Mouse (Mus musculus) stomach, embryonic 16.5 days (tissue): ENCODE results near the gene Cnga4. TPM values are rescaled to one million over a fixed set of nuclear protein-coding genes. Genes with fewer than 3 reads are reported as not detected.

Experiments used
- ATAC-seq: fragments of 200-750 bp; cut with Nextera tagmentation; 2 replicates; pipeline ENCODE4 v1.8.0; 2017; ENCODE audit warnings: moderate number of reproducible peaks, moderate TSS enrichment; ENCODE audit not compliant: insufficient read depth, low FRiP score
- H3K27ac ChIP-seq: fragments of 300-500 bp; sonication (generic); 2 replicates; pipeline ENCODE4 v1.5.1; 2014; ENCODE audit warnings: low read length
- H3K27me3 ChIP-seq: fragments of 300-500 bp; sonication (generic); 2 replicates; pipeline ENCODE4 v1.6.1; 2014; ENCODE audit warnings: low read length, control low read depth, mixed read lengths; ENCODE audit not compliant: control insufficient read depth, insufficient read depth
- H3K36me3 ChIP-seq: fragments of 300-500 bp; sonication (generic); 2 replicates; pipeline ENCODE4 v1.6.1; 2014; ENCODE audit warnings: low read length; ENCODE audit not compliant: control insufficient read depth, insufficient read depth
- H3K4me1 ChIP-seq: fragments of 300-500 bp; sonication (generic); 2 replicates; pipeline ENCODE4 v1.6.1; 2014; ENCODE audit warnings: low read length, control low read depth, mixed read lengths; ENCODE audit not compliant: control insufficient read depth, insufficient read depth
- H3K4me2 ChIP-seq: fragments of 300-500 bp; sonication (generic); 2 replicates; pipeline ENCODE4 v1.6.1; 2014; ENCODE audit warnings: low read depth, low read length, mixed read lengths
- H3K4me3 ChIP-seq: fragments of 300-500 bp; sonication (generic); replicated peaks from 2 replicates; pipeline ENCODE4 v1.5.1; 2014; ENCODE audit warnings: mild to moderate bottlenecking, low read length
- H3K9ac ChIP-seq: fragments of 300-500 bp; sonication (generic); 2 replicates; pipeline ENCODE4 v1.6.1; 2014; ENCODE audit warnings: low read length
- H3K9me3 ChIP-seq: fragments of 300-500 bp; sonication (generic); replicated peaks from 2 replicates; pipeline ENCODE4 v1.6.1; 2016; ENCODE audit warnings: low read length, control low read depth; ENCODE audit not compliant: control insufficient read depth
- WGBS: fragments of 180-500 bp; shearing (Covaris S2); extraction: QIAGEN DNeasy Blood & Tissue Kit; methylation state at CpG from one replicate; pipeline ENCODE4 v1.1.7; 2014; 5-methylcytosine and 5-hydroxymethylcytosine counted together
- polyA plus RNA-seq: library from polyadenylated mRNA; unstranded; fragments of >200 nt; fragmentation: Nextera tagmentation; extraction: Ambion mirVana; gene quantifications from 2 replicates; pipeline ENCODE4 v1.2.1, GENCODE M21; 2015

Cnga4 gene
- polyA plus RNA-seq, 1 experiment from 2014 or later, result not detected

GRCm38 (mm10) chr7:105374866-105375265, 29.5 kb upstream of the Cnga4 start, which contains the start of gene Gm5901:
Gm5901 (plus strand) TSS chr7:105375038.
- H3K27me3 ChIP-seq, result no peaks in the 10 kb centered on the region
- H3K4me3 ChIP-seq, result no peak within 1 kb of the TSS
- H3K9ac ChIP-seq, result no peak within 1 kb of the TSS
- H3K36me3 ChIP-seq, result peaks cover 10% of the 10 kb centered on the region; the same call in 1 of the 2 replicates
- 90% methylated on average over 1 of the region's 1 CpGs for WGBS
- no peak within 1 kb of the TSS for H3K4me2 ChIP-seq
- H3K4me1 ChIP-seq, result no peaks in the 10 kb centered on the region
- no peak within 1 kb of the TSS for H3K27ac ChIP-seq
- no peaks in the 10 kb centered on the region for H3K9me3 ChIP-seq
- no peak for ATAC-seq

GRCm38 (mm10) chr7:105380329-105380728, 24.0 kb upstream of the Cnga4 start:
- no peak overlapping the region for H3K4me2 ChIP-seq
- ATAC-seq, result no peak
- H3K27ac ChIP-seq, result no peak overlapping the region
- no peak overlapping the region for H3K9ac ChIP-seq
- no peaks in the 10 kb centered on the region for H3K4me1 ChIP-seq
- no peaks in the 10 kb centered on the region for H3K9me3 ChIP-seq
- peaks cover 40% of the 10 kb centered on the region for H3K36me3 ChIP-seq
- 91% methylated on average over 3 of the region's 3 CpGs for WGBS
- H3K27me3 ChIP-seq, result no peaks in the 10 kb centered on the region
- H3K4me3 ChIP-seq, result no peak overlapping the region

GRCm38 (mm10) chr7:105387696-105388095, 16.7 kb upstream of the Cnga4 start:
- 90% methylated on average over 2 of the region's 2 CpGs for WGBS
- Histone ChIP-seq H3K27me3 (no peaks in the 10 kb centered on the region), H3K36me3 (peaks cover 43% of the 10 kb centered on the region), H3K9me3 (no peaks in the 10 kb centered on the region), H3K4me3 (no peak overlapping the region), H3K4me2 (no peak overlapping the region), H3K9ac (no peak overlapping the region), H3K27ac (no peak overlapping the region), H3K4me1 (no peaks in the 10 kb centered on the region)
- no peak for ATAC-seq

- H3K27me3 ChIP-seq, result no peaks in the 10 kb centered on the region
- no peak overlapping the region for H3K4me2 ChIP-seq
- H3K9me3 ChIP-seq, result no peaks in the 10 kb centered on the region
- H3K27ac ChIP-seq, result no peak overlapping the region
- WGBS, result 92% methylated on average over 2 of the region's 2 CpGs
- H3K4me3 ChIP-seq, result no peak overlapping the region
- no peak for ATAC-seq
- H3K4me1 ChIP-seq, result no peaks in the 10 kb centered on the region
- peaks cover 23% of the 10 kb centered on the region for H3K36me3 ChIP-seq
- H3K9ac ChIP-seq, result no peak overlapping the region
Observed at GRCm38 (mm10) chr7:105390236-105390635, 14.1 kb upstream of the Cnga4 start.

GRCm38 (mm10) chr7:105394606-105395005, 9.8 kb upstream of the Cnga4 start:
- Histone ChIP-seq H3K9me3 (no peaks in the 10 kb centered on the region), H3K27me3 (no peaks in the 10 kb centered on the region), H3K27ac (no peak overlapping the region), H3K9ac (no peak overlapping the region), H3K36me3 (peaks cover 5% of the 10 kb centered on the region), H3K4me2 (no peak overlapping the region), H3K4me3 (no peak overlapping the region), H3K4me1 (peaks cover 8% of the 10 kb centered on the region; the same call in 1 of the 2 replicates)
- no peak for ATAC-seq
- WGBS, result 54% methylated on average over 1 of the region's 1 CpGs

GRCm38 (mm10) chr7:105395131-105395820, 9.1 kb upstream of the Cnga4 start:
- ATAC-seq, result no peak
- no peak overlapping the region for H3K4me3 ChIP-seq
- H3K27me3 ChIP-seq, result no peaks in the 10 kb centered on the region
- H3K4me2 ChIP-seq, result no peak overlapping the region
- no peak overlapping the region for H3K9ac ChIP-seq
- H3K9me3 ChIP-seq, result no peaks in the 10 kb centered on the region
- H3K4me1 ChIP-seq, result peaks cover 8% of the 10 kb centered on the region; the same call in 1 of the 2 replicates
- H3K27ac ChIP-seq, result no peak overlapping the region
- H3K36me3 ChIP-seq, result no peaks in the 10 kb centered on the region

- H3K27ac ChIP-seq, result no peak overlapping the region; the same call in 1 of the 2 replicates
- H3K4me1 ChIP-seq, result peaks cover 8% of the 10 kb centered on the region; the same call in 1 of the 2 replicates
- no peaks in the 10 kb centered on the region for H3K9me3 ChIP-seq
- no peaks in the 10 kb centered on the region for H3K27me3 ChIP-seq
- H3K4me3 ChIP-seq, result no peak overlapping the region
- H3K36me3 ChIP-seq, result no peaks in the 10 kb centered on the region
- H3K4me2 ChIP-seq, result no peak overlapping the region
- ATAC-seq, result no peak
- no peak overlapping the region for H3K9ac ChIP-seq
Observed at GRCm38 (mm10) chr7:105396126-105396525, 8.2 kb upstream of the Cnga4 start.

- ATAC-seq, result peak; percentile 7; the same call in 1 of the 2 replicates
- WGBS, result under 1% methylated on average over 25 of the region's 25 CpGs
- Histone ChIP-seq H3K4me1 (peaks cover 8% of the 10 kb centered on the region; the same call in 1 of the 2 replicates), H3K27me3 (no peaks in the 10 kb centered on the region), H3K9ac (peak overlapping the region; percentile 95), H3K4me3 (peak overlapping the region; percentile 93), H3K9me3 (no peaks in the 10 kb centered on the region), H3K27ac (peak overlapping the region; percentile 85), H3K4me2 (peak overlapping the region; percentile 92), H3K36me3 (no peaks in the 10 kb centered on the region)
Observed at GRCm38 (mm10) chr7:105399058-105399934, 5.1 kb upstream of the Cnga4 start.
